Mouse (Mus musculus) adipocyte (in vitro differentiated cells): ENCODE results near the gene Ttc8.

Experiments
- DNase-seq: peaks from one replicate; pipeline ENCODE4 v3.0.0-alpha.2; 2016; ENCODE audit warnings: low spot score

The Ttc8 gene

DNA sequence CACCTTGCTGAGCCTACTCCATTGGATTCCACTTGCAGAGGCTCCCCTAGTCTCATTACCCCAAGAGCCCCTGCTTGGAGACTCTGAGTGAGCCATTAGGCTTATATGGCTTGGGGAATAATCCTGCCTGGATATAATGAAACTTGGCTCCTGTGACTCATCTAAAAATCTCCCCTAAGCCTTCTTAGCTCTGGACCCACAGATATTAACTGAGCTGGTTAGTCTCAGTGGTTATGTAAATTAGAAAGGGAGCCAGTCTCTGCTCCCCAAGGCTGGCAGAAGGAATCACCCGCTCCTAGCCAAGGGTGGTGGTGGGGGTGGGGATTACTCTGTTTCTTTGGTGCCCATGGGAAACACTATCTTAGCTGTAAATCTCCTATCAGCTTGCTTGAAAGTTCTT is 109.6 kb downstream of the Ttc8 start:
- no peak for DNase-seq
